Mouse (Mus musculus): ENCODE results near the gene Atxn7l3. TPM values are rescaled to one million over a fixed set of nuclear protein-coding genes. Genes with fewer than 3 reads are reported as not detected.

The Atxn7l3 gene
- total and polyA plus RNA-seq, 3 experiments, result 17.4 to 21.7 (median 19.0) TPM

DNA sequence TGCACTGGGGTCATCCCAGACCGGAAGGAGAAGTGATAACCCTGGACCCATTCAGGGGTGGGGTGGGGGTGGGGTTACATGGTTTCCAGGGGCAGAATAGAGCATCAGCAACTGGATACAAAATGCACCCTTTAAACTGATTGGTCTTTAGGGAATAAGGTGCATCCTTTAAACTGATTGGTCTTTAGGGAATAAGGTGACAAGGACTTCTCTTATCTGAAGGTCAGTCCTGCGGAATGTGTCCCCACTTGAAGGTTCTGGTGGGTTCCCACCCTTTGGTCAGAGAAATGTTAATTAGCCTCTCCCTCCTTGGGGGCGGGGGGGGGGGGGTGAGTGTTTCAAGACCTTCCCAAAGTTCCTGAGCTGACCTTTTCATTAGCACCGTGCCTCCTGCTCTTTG lies 35.4 kb upstream of the Atxn7l3 start:
- Histone ChIP-seq H3K9ac (ENCODE audit: low read depth, low read length) (no peak overlapping the region), H3K27ac (no peak overlapping the region), H3K27me3 (ENCODE audit: control insufficient read depth, insufficient read depth, low read length) (no peaks in the 10 kb centered on the region), H3K4me3 (no peak overlapping the region), H3K4me1 (ENCODE audit: control insufficient read depth, insufficient read depth, low read length) (peaks cover 8% of the 10 kb centered on the region), H3K36me3 (ENCODE audit: control insufficient read depth, insufficient read depth, low read length) (no peaks in the 10 kb centered on the region), H3K79me2 (replicated peaks; ENCODE audit: control insufficient read depth, insufficient read depth, low read length) (no peaks in the 10 kb centered on the region)
- intact Hi-C loops (cut with DNase I), result no loop called here
- no peak for DNase-seq
- TF ChIP-seq EP300 (IDR thresholded peaks at IDR 0.05; ENCODE audit: insufficient read depth, low read depth, low read length), result no peak
- no peak for TF ChIP-seq POLR2A (IDR thresholded peaks at IDR 0.05; ENCODE audit: insufficient read depth, low read depth, low read length)
- 42% methylated on average over 4 of the region's 4 CpGs for WGBS

DNA sequence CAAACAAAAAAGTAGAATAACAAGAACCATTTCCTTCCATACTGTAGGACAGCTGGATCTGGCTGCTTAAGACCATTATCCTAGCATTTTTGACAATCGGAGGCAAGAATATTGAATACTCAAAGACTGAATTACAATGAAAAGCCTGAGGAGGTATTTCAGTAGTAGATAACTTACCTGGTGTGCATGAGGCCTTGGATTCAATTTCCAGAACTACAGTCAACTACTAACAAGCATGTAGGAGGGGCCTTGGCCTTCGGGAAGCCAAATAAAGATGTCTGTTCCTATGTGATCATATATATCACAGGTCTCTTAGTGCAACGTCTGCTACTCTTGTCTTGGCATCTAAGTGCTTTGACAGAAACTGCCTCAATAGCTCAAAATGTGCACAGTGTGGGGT lies 33.6 kb upstream of the Atxn7l3 start:
- intact Hi-C loops (cut with DNase I), result no loop called here
- H3K27ac ChIP-seq, result no peak overlapping the region
- no peak for DNase-seq
- TF ChIP-seq EP300 (IDR thresholded peaks at IDR 0.05; ENCODE audit: insufficient read depth, low read depth, low read length), result no peak
- TF ChIP-seq POLR2A (IDR thresholded peaks at IDR 0.05; ENCODE audit: insufficient read depth, low read depth, low read length), result no peak
- TF ChIP-seq CTCF (IDR thresholded peaks at IDR 0.05), result no peak
- WGBS, result 85% methylated on average over 3 of the region's 3 CpGs
- H3K27me3 ChIP-seq (ENCODE audit: control insufficient read depth, insufficient read depth, low read length), result no peaks in the 10 kb centered on the region
- H3K79me2 ChIP-seq (replicated peaks; ENCODE audit: control insufficient read depth, insufficient read depth, low read length), result no peaks in the 10 kb centered on the region
- H3K4me3 ChIP-seq, result no peak overlapping the region
- H3K9ac ChIP-seq (ENCODE audit: low read depth, low read length), result no peak overlapping the region
- H3K36me3 ChIP-seq (ENCODE audit: control insufficient read depth, insufficient read depth, low read length), result no peaks in the 10 kb centered on the region
- H3K4me1 ChIP-seq (ENCODE audit: control insufficient read depth, insufficient read depth, low read length), result peaks cover 5% of the 10 kb centered on the region

DNA sequence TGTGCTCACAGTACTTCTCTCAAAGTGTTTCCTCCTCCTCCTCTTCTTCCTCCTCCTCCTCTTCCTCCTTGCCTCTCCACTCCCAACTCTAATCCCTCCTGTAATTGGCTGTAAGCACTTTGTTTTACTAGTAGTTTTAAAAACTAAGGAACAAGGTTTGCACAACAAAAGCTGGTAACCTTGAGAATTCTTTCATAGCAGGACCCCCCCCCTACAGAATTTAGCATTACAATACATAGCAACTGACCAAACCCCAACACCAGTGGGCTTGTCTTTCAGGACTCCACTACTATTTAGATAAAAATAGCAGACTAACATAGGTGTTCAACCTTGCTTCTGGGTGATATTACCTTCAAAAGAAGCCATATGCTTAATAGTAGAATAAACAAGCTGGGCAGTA lies 33.1 kb upstream of the Atxn7l3 start:
- intact Hi-C loops (cut with DNase I), result no loop called here
- Histone ChIP-seq H3K79me2 (replicated peaks; ENCODE audit: control insufficient read depth, insufficient read depth, low read length) (no peaks in the 10 kb centered on the region), H3K4me1 (ENCODE audit: control insufficient read depth, insufficient read depth, low read length) (peaks cover 2% of the 10 kb centered on the region; the same call in 1 of the 2 replicates), H3K36me3 (ENCODE audit: control insufficient read depth, insufficient read depth, low read length) (no peaks in the 10 kb centered on the region), H3K9ac (ENCODE audit: low read depth, low read length) (no peak overlapping the region), H3K4me3 (no peak overlapping the region), H3K27me3 (ENCODE audit: control insufficient read depth, insufficient read depth, low read length) (no peaks in the 10 kb centered on the region), H3K27ac (no peak overlapping the region)
- no peak for DNase-seq
- TF ChIP-seq EP300 (IDR thresholded peaks at IDR 0.05; ENCODE audit: insufficient read depth, low read depth, low read length) (no peak), POLR2A (IDR thresholded peaks at IDR 0.05; ENCODE audit: insufficient read depth, low read depth, low read length) (no peak), CTCF (IDR thresholded peaks at IDR 0.05) (no peak)

DNA sequence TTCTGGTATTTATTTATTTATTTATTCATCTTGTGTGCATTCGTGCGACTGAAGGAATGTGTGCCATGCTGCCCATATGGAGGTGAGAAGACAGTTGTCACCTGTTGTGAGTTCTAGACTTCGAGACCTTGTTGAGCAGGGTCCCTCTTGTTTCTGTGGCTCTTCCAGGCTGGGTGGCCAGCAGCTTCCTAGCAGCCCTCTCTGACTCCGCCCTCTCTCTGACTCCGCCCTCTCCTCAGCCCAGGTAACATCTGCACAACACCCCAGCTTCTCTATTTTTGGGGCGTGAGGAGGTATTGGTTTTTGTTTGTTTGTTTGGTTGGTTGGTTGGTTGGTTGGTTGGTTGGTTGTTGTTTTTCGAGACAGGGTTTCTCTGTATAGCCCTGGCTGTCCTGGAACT lies 31.4 kb upstream of the Atxn7l3 start:
- Histone ChIP-seq H3K27ac (no peak overlapping the region), H3K79me2 (replicated peaks; ENCODE audit: control insufficient read depth, insufficient read depth, low read length) (no peaks in the 10 kb centered on the region), H3K27me3 (ENCODE audit: control insufficient read depth, insufficient read depth, low read length) (no peaks in the 10 kb centered on the region), H3K9ac (ENCODE audit: low read depth, low read length) (no peak overlapping the region), H3K36me3 (ENCODE audit: control insufficient read depth, insufficient read depth, low read length) (no peaks in the 10 kb centered on the region), H3K4me3 (no peak overlapping the region), H3K4me1 (ENCODE audit: control insufficient read depth, insufficient read depth, low read length) (peaks cover 2% of the 10 kb centered on the region; the same call in 1 of the 2 replicates)
- intact Hi-C loops (cut with DNase I), result no loop called here
- 80% methylated on average over 7 of the region's 7 CpGs for WGBS
- TF ChIP-seq EP300 (IDR thresholded peaks at IDR 0.05; ENCODE audit: insufficient read depth, low read depth, low read length), result no peak
- no peak for TF ChIP-seq POLR2A (IDR thresholded peaks at IDR 0.05; ENCODE audit: insufficient read depth, low read depth, low read length)
- no peak for TF ChIP-seq CTCF (IDR thresholded peaks at IDR 0.05)
- no peak for DNase-seq

DNA sequence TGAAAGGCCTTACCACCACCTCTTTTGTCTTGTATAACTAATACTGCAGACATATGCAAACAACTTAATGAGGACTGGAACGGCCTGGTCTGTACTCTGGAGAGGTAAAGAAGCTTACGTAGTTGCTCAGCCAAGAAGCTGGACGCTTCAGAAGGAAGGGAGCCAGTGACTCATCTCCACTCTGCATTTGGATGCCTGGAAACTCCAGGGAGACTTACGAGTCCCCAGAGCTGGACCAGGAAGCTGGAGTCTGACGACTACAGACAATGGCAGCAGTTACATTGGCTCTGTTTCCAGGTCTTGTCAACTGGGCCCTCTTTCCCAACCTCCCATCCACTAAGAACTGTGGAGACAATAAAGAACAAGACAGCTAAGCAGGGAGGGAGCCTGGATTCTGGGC lies 30.8 kb upstream of the Atxn7l3 start:
- 31% methylated on average over 5 of the region's 5 CpGs for WGBS
- Histone ChIP-seq H3K4me3 (no peak overlapping the region), H3K27ac (no peak overlapping the region), H3K79me2 (replicated peaks; ENCODE audit: control insufficient read depth, insufficient read depth, low read length) (no peaks in the 10 kb centered on the region), H3K27me3 (ENCODE audit: control insufficient read depth, insufficient read depth, low read length) (no peaks in the 10 kb centered on the region), H3K36me3 (ENCODE audit: control insufficient read depth, insufficient read depth, low read length) (no peaks in the 10 kb centered on the region), H3K4me1 (ENCODE audit: control insufficient read depth, insufficient read depth, low read length) (peaks cover 2% of the 10 kb centered on the region; the same call in 1 of the 2 replicates), H3K9ac (ENCODE audit: low read depth, low read length) (no peak overlapping the region)
- TF ChIP-seq EP300 (IDR thresholded peaks at IDR 0.05; ENCODE audit: insufficient read depth, low read depth, low read length) (no peak), POLR2A (IDR thresholded peaks at IDR 0.05; ENCODE audit: insufficient read depth, low read depth, low read length) (no peak)
- intact Hi-C loops (cut with DNase I), result no loop called here
- no peak for DNase-seq

DNA sequence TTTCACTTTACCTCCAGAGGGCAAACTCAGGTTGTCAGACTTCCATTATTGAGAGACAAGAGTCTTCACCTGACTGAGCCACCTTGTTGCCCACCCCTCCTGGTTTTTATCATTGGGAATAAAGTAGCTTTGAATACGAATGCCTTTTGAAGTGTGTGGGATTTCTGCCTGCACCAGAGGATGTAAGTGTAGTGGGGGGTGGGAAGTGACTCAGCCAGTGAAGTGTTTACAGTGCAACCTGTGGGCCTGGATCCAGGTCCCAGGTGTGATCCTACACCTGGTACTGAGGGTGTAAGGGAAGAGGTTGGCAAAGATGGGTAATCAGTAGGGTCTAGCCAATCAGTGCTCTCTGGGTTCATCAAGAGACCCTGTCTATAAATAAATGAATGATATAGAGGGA lies 27.1 kb upstream of the Atxn7l3 start:
- Histone ChIP-seq H3K79me2 (replicated peaks; ENCODE audit: control insufficient read depth, insufficient read depth, low read length) (no peaks in the 10 kb centered on the region), H3K27me3 (ENCODE audit: control insufficient read depth, insufficient read depth, low read length) (no peaks in the 10 kb centered on the region), H3K4me1 (ENCODE audit: control insufficient read depth, insufficient read depth, low read length) (peaks cover 4% of the 10 kb centered on the region), H3K36me3 (ENCODE audit: control insufficient read depth, insufficient read depth, low read length) (no peaks in the 10 kb centered on the region), H3K9ac (ENCODE audit: low read depth, low read length) (no peak overlapping the region), H3K27ac (no peak overlapping the region), H3K4me3 (no peak overlapping the region)
- WGBS, result 85% methylated on average over 1 of the region's 1 CpGs
- intact Hi-C loops (cut with DNase I), result no loop called here
- TF ChIP-seq CTCF (IDR thresholded peaks at IDR 0.05) (no peak), POLR2A (IDR thresholded peaks at IDR 0.05; ENCODE audit: insufficient read depth, low read depth, low read length) (no peak), EP300 (IDR thresholded peaks at IDR 0.05; ENCODE audit: insufficient read depth, low read depth, low read length) (no peak)
- DNase-seq, result no peak

All from heart, adult 2 months (tissue).